Mouse (Mus musculus) large intestine, adult 2 months (tissue): ENCODE measurements around the gene Il5ra. TPM values are rescaled to one million over a fixed set of nuclear protein-coding genes. Genes with fewer than 3 reads are reported as not detected.

Experiments used
- DNase-seq: peaks from one replicate; pipeline ENCODE4 v3.0.0-alpha.2; 2012; ENCODE audit warnings: low read depth, low spot score
- WGBS: fragments of 180-500 bp; shearing (Covaris S2); methylation state at CpG from one replicate; pipeline ENCODE4 v1.1.7; 2018; 5-methylcytosine and 5-hydroxymethylcytosine counted together
- polyA plus RNA-seq: library from polyadenylated mRNA; depleted of rRNA; stranded (reverse); fragments of >200 nt; gene quantifications from 2 replicates; pipeline ENCODE4 v1.2.3, GENCODE M21; 2012; rRNA removed

Il5ra gene
- polyA plus RNA-seq = 0.09 and 0.10 TPM in 2 replicates

- 47% methylated on average over 6 of the region's 6 CpGs for WGBS
- no peak for DNase-seq
Measured at GRCm38 (mm10) chr6:106748887-106749388, at the start of gene Il5ra. TSS of gene Il5ra (minus strand) at chr6:106749037.

DNA sequence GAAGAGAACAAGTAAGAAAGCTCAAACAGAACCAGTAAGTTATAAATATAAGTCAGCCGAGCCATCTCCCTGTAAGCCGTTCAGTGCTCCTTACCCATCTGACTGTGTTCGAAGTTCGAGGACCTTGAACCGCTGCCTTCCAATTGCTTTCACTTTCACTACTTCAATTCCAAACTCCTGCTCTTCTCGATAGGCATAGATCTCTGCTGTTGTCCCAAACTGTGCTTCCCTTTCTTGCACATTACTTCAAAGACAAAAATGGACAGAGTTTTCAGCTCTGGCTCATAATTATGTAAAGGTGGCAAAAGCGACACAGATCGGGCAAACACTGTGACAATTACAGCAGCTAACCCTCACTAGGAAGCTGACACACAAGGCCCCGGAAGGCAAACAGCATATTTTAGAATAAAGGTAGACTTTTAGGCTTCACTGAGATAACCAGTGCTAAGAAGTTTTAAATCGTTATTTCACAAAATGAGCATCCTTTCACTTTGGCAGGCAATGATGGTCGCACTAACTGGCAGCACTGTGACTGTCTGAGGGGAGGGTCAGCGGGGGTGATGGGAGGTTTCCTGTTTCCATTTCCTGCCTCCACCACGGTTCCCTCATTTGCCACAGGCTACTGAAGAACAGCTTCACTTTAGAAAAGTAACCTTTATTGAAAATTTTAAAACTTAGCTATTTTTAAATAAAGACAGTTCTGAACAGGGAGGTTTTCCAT lies 45.4 kb upstream of the Il5ra start:
- WGBS = 71% methylated on average over 13 of the region's 13 CpGs
- no peak for DNase-seq

DNA sequence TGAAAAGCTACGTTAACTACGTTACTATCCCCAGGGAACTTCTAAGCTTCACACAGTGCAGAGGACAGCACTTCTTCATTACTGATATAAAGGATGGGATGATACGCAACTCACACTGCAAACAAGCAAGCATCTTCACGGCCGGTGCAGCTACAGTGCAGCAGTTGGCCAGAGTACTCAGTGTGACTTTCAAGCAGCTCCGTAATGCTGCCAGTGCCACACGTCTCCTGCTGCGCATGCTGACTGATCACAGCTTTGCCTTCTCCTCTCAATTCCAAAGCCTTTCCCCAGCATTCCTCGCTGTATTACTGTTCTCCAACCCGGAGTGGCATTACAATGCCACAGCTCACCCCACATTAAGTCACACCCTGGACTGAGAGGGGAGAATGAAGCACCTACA lies 44.8 kb upstream of the Il5ra start:
- DNase-seq = no peak
- 94% methylated on average over 10 of the region's 10 CpGs for WGBS

DNA sequence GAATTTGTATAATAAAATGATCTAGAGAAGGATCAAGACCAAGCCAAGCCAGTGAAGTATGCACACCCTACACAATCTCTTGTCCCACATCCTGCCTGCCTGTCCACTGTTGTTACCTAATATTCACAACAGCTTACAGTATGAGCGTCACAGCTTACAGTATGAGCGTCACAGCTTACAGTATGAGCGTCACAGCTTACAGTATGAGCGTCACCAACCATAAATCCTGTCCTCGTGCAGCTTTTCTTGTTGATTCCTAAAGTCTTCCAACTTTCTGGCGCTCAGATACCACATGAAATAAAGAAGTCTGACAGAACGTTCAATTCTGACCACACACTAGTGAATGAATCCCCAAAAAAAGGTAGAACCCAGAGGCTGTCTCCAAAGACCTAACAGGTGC lies 44.3 kb upstream of the Il5ra start:
- DNase-seq = no peak
- WGBS = 89% methylated on average over 7 of the region's 7 CpGs

DNA sequence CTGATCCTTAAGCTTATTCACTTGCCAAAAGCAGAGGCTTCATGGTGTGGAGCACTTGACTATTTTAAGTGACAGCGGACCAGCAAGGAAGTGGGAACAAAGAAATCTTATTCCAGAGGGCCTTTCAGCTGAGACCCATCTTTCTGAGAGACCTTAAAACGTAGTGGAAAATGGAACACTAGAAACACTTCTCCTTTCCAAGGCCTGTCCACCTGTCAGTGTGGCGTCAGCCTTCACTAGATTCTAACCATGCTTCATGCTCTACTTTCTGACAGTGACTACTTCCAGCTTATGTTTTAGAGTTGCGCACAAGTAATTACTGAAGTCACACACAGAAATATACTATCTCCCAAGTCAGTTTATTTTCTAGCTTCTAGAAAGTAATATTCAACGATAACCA lies 43.6 kb upstream of the Il5ra start:
- DNase-seq = no peak
- 90% methylated on average over 5 of the region's 5 CpGs for WGBS

DNA sequence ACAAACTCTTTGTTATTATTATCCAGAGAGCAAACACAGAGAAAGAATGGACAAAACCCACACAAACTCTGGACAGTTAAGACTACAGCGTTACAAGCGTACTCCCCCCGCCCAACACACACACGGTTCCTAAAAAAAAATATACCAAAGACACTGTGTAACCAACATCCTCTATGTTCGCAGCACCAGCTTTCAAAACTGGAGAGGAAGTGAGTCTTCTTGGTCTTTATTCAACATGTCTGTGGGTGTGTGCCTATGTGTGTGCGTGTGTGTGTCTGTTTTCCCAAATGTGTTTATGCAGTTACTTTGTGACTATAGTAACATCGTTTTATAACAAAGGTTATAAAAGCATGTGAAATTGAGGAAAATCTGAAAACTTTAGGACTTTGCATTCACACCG lies 42.6 kb upstream of the Il5ra start:
- 78% methylated on average over 8 of the region's 8 CpGs for WGBS
- no peak for DNase-seq

DNA sequence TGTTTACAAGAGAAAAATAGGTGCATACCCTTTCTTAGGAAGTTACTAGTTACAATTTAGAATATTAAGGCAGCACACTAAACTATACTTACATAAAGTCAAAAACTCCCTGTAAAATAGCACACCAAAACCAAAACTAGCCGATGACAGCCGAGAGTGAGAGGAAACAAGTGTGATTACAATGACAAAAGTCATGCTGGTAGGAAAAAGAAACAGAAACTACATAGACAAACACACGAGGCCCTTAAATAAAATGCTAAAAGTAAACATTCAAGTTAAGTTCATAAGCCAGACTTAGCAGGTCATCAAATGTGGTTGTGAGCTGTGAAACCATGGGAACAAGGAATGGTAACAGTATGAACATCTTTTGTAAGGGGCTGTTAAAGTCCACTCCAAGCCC lies 38.3 kb upstream of the Il5ra start:
- DNase-seq = no peak
- WGBS = 45% methylated on average over 3 of the region's 3 CpGs

- 16% methylated on average over 4 of the region's 4 CpGs for WGBS
- no peak for DNase-seq
Measured at GRCm38 (mm10) chr6:106770046-106770445, 21.2 kb upstream of the Il5ra start.

DNA sequence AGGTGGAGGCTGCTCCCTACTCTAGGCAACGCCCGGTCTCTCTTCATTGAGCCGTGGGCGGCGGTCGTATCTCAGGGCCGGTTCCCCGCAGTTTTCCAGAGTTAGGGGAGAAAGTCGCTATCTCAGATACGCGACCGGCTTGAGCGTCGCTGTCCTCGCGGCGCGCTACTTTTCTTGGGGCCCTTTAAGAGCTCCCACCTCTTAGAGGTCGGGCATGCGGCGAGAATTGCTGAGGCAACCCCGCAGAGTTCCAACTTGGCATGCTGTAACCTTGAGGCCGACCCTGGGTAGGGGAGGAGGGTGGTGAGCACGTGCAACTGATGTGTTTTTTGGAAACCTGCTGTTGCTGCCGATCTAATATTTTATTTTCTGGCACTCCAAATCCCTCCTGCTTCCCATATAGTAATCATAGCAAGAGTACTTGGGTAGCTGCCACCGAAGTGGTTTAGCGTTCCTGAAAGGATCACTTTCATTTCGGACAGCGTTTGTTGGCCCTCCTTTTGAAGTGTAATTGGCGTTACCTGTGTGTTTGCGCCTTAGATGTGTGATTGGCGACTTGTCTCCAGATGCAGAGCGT lies 20.5 kb upstream of the Il5ra start:
- WGBS = under 1% methylated on average over 33 of the region's 33 CpGs
- peak; percentile 6 for DNase-seq

DNA sequence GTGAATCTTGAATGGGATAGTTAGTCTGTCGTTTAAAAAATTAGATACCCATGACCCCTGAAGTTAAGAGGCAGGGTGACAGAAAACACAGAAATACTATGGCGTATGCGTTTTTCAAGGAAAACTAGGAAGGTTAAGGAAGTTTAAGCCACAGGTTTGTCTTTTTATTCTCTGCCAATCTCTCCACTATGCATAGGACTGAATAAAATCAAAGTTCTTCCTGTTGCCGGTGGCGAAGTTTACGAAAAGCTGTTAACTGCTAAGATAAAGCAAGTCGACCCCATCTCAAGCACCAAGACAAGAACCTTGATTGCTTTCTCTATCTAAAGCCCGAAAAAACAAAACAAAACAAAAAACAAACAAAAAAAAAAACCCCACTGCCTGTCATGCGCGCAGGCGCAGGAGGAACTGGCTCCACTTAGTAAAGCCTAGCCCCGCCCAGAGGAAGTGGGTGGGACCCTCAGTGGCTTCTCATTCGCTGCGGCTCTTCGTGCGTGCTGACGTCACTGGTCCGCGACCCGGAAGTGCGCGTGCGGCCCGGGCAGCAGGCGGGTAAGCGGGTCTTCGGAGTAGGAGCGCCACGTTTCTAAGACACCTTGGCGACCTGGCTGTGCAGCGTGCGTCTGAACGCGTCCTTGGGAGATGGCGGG lies 19.9 kb upstream of the Il5ra start, which contains the start of gene Trnt1:
Trnt1 (plus strand) TSS at position 481 of the 650 bp plus-strand sequence.
- 6% methylated on average over 35 of the region's 35 CpGs for WGBS
- peak; percentile 84 for DNase-seq

GRCm38 (mm10) chr6:106766774-106767173 lies 17.9 kb upstream of the Il5ra start:
- 72% methylated on average over 4 of the region's 4 CpGs for WGBS

DNA sequence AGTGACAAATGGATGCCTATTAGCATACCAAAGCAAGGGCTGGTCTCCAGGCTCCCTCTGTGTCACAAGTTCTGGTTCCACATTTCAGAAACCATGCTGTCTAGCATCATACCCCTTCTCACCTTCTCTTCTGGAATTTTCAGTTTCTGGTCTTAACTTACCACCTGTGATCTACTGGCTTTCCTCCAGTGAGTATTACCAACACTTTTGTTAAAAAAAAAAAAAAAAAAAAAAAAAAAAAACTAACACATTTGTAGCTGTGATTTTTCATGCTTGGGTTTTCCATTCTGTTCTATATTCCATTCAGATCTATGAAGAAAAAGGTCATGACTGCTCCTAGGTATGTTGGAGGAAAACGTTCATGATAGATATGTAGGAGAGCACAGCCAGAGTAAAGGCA lies 17.1 kb upstream of the Il5ra start:
- DNase-seq = no peak
- 69% methylated on average over 1 of the region's 1 CpGs for WGBS

More at GRCm38 (mm10) chr6:106766774-106767173, 17.9 kb upstream of the Il5ra start:
- no peak for DNase-seq

DNA sequence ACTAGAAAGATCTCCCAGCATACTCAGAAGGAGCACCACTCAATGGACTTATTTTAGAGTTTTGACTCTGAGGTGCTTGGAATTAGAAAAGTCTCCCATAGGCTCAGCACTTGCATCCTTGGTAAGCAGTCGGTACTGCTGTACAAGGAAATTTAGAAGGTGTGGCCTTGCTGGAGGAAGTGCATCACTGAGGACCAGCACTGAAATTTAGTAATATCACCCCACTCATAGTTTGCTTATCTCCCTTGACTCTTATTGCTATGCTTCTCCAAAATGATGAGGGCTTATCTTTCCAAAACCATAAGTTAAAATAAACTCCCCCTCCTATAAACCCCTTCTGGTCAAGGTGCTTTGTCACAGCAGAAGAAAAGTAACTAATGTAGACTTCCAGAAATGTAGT lies 12.6 kb upstream of the Il5ra start:
- no peak for DNase-seq
- WGBS = 58% methylated on average over 1 of the region's 1 CpGs

- DNase-seq = no peak
- 77% methylated on average over 3 of the region's 3 CpGs for WGBS
Measured at GRCm38 (mm10) chr6:106760473-106761218, 11.8 kb upstream of the Il5ra start.

- no peak for DNase-seq
- WGBS = 67% methylated on average over 3 of the region's 3 CpGs
Measured at GRCm38 (mm10) chr6:106758299-106758698, 9.5 kb upstream of the Il5ra start.

- WGBS = 82% methylated on average over 7 of the region's 7 CpGs
- no peak for DNase-seq
Measured at GRCm38 (mm10) chr6:106750291-106750690, 1.5 kb upstream of the Il5ra start.

- DNase-seq = no peak
- WGBS = 80% methylated on average over 3 of the region's 3 CpGs
Measured at GRCm38 (mm10) chr6:106747804-106748203, 1.0 kb downstream of the Il5ra start.

DNA sequence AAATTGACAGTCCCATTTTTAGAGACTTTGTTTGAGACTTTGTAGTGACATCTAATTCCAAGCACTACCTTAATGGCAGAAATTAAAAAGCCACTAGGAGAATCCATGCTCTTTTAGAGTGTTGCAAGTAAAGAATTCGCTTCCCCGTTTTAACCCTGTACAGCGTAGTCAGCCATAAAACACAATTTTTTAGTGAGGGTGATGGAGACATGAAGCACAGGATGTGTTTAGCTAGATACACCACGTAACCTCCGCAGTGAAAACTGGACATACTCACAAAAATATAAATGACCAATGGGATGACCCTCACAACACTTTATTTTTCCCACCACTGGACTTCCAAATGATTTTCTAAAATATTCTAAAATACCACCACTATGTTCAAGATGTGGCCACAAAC lies 1.6 kb downstream of the Il5ra start:
- 89% methylated on average over 5 of the region's 5 CpGs for WGBS

DNA sequence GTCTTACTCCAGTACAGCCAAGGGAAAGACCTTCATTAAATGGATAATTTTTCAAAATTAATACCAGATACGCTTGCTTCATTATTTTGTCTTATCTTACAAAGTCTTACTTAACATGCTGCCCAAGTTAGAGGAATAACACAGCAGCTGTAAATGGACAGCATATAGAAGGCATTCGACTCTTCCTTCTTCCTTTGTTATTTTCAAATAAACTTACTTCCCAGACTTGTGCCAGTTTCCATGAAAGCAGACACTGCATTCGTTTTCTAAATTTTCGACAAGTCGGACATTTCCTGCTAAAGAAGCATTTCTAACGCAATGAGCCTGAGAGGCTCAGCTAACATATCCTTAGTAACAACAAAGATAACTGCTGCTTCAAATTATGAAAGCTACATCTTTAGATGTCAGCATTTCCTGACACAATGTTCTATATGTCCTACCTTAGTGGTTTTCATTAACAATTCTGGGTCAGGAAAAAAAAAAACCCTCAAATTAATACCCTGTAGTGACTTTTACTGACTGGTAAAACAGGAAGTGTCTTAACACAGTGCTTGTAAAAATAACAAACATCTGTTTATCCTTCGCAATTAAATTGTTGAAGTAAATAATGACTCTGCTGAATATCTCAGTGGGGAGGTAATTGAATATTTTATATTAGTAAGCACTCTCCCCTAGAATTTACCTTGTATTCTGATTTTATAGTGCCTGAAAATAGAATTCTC lies 3.0 kb downstream of the Il5ra start:
- no peak for DNase-seq
- 79% methylated on average over 7 of the region's 7 CpGs for WGBS

More for the DNA sequence above, 1.6 kb downstream of the Il5ra start:
- DNase-seq = no peak
